Mouse (Mus musculus) monocyte, adult 2 months (primary cell): ENCODE measurements around the gene Rassf2.

Experiments used
- DNase-seq, 2 experiments: peaks; one replicate each; pipeline ENCODE4 v3.0.0; 2022; ENCODE audit warnings: low spot score in 2 of 2, low read depth in 1 of 2

The Rassf2 gene

DNA sequence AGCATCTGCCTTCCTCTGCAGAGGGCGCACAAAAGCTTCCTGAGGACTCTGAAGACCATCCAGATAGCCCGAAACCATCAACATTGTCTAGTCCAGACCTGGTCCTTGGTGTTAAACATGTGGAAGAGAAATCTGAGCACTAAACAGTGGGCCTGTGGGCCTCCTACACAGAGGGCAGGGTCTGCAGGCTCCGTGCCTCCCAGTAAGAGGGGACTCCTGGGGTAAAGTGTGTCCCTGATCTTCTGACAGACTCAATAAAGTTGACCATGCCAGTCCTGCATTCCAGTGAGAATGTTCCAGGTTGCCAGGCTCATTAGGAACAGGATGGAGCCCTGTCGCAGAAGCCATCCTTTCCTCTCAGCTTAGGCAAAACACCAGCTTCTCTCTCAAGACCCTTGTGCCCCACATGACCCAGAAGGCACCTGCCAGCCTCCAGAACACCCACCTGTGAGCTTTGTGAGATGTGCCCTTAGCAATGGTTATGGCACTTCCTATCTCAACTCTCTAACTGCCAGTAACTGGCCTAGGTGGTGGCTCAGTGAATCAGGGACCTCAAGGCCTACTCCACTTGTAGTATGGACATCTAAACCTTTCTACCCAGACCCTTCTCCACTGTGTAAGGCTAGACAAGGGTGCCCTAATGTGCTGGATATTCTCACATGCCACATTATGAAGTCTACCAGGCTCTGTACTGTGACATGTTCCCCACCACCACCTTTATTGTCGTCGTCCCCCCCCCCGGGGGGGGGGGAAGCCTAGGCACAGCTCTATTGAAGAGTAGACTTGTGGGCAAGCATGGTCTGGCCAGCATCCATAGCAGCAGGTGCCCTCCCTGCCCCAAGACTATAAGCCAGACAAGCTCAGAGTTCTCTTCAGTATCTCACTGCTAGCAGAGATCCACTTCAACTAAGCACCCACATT, 73.5 kb downstream of the Rassf2 start:
- no peak for DNase-seq

DNA sequence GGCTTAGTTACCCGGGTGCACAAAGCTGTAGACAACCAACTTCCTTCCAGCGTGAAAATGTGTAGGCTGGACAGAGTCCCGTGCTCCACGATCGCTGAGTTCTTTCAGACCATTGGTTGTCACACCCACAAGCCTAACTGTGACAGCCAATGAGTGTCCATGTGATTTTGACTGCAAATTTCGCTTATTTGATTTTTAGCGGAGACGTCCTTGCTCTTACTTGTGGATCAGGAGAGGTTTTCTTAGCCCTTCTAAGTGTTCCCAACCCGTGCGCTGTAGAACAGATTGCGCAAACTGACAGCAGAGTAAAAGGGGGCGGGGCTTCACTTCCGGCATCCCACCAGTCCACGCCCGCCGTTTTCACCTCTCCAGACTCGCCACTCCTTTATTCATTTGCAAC, 74.8 kb downstream of the Rassf2 start:
- DNase-seq, result no peak

DNA sequence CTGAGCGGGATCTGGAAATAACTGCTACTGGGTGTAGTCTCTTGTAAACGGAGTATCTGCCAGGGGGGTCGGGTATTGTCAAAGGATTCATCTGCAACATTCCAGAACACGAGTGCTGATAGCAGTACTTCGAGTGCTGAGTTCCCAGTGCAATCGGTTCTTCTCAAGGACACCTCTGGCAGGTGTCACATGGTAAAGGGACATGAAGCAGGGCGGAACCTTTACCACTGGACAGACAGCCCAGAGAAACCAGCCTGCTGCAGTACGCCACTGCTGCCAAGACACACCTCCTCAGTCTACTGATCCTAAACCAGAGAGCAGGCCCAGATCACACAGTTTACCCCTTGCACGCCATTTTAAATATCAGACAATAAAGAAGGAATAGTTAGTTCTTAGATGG, 75.2 kb downstream of the Rassf2 start:
- DNase-seq, result no peak

DNA sequence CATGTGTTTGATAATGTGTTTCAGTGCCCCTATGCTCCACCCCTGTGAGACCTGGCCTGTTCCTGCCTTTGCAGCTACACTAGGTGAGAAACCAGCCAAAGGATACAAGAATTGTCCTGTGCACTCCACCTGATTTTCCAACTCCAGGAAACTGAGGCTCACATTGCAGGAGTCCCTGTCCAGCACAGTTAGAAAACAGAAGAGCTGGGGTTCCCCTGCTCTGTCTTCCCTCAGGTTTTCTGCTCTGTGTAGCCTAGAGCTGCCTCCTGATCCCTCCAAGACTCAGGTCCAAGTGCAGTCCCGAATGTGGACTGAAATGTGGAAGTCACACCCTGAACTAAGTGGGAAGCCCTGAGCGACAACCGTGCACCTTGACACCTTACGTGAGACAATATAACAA, 76.3 kb downstream of the Rassf2 start:
- DNase-seq, result no peak

DNA sequence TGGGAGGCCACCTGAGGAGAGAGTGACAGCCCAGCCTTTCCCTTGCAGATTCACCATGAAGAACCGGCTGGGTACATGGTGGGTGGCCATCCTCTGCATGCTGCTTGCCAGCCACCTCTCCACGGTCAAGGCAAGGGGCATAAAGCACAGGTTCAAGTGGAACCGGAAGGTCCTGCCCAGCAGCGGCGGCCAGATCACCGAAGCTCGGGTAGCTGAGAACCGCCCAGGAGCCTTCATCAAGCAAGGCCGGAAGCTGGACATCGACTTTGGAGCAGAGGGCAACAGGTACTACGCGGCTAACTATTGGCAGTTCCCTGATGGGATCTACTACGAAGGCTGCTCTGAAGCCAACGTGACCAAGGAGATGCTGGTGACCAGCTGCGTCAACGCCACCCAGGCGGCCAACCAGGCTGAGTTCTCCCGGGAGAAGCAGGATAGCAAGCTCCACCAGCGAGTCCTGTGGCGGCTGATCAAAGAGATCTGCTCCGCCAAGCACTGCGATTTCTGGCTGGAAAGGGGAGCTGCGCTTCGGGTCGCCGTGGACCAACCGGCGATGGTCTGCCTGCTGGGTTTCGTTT, 77.0 kb downstream of the Rassf2 start:
- no peak for DNase-seq

DNA sequence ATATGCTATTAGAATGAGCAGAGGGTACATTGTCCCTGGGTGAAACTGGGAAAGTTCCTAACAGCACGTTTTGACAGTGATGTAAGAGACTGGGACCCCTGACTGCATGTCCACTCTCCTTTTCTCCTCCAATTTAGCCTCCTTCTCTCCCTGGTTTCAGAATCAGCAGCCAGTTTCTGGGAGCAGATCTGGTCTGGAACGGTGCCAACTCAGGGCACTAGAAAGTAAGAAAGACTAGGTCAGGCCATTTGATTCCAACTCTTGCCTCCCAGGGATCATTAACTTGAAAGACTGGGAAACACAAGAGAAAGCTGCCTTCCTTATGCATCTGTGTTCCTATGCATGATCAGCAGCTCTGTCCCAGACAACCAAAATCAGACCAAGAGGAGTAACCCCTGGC, 77.6 kb downstream of the Rassf2 start:
- DNase-seq, result no peak

DNA sequence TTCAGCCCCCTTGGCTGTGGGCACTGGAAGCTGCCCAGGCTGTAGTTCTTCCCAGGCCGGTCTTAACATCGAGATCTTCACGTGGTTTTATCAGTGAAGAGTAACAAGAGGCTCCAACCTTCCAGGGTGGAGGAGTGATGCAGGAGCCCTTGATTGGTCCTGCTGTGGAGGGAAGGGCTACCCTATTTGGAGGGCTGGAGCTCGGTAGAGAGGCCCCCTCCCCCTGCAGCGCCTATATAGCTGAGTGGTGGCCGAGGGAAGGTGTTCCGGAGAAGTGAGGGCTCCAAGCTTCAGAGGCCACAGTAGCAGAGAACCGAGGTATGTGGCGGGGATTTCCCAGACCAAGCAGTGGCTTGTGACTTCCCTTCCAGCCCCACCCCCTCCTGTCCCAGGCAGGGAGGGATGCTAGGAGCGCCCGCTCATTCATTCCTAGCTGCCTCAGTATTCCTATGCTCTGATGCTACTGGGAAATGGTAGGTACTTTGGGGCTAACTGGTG, 79.4 kb downstream of the Rassf2 start, which contains the start of gene Prnd:
Gene Prnd (plus strand): TSS at position 264 of the 498 bp plus-strand sequence.
- DNase-seq, result no peak

DNA sequence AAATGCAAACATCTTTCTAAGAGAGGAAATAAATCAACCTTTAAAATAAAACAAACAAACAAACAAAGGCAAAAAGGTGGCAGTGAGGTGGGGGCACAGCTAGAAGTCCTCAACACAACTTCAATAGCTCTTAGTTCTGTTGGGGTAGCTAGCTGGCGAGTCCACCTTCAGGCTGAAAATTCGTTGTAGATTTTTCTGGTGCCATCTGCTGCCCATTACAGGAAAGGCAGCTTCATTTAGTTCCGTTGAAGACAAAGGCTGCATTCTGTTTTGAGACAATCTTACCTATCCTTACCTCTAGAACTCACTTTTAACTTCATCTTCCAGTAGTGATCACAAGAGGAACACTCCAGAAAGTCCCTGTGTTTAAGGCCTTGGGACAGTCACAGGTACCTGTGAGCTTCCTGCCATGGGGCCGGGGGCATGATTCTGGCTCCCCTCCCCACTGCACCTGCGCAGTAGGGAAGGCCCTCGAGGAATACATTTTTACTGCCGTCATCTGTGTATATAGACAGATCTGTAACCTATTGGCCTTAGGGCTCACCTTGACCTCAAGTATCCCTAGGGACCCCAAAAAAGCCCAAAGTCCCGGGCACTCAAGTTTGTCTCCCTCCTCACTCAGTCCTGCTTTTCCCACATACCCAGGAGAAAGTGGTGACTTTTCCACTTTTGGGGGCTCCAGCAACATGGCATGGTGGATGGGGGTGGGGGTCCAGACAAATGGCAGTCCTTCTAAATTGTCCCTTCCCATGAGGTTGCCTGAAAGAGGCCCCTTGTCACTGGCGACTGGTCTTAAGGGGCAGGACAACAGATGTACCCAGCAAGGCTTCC, 80.1 kb downstream of the Rassf2 start:
- no peak for DNase-seq

DNA sequence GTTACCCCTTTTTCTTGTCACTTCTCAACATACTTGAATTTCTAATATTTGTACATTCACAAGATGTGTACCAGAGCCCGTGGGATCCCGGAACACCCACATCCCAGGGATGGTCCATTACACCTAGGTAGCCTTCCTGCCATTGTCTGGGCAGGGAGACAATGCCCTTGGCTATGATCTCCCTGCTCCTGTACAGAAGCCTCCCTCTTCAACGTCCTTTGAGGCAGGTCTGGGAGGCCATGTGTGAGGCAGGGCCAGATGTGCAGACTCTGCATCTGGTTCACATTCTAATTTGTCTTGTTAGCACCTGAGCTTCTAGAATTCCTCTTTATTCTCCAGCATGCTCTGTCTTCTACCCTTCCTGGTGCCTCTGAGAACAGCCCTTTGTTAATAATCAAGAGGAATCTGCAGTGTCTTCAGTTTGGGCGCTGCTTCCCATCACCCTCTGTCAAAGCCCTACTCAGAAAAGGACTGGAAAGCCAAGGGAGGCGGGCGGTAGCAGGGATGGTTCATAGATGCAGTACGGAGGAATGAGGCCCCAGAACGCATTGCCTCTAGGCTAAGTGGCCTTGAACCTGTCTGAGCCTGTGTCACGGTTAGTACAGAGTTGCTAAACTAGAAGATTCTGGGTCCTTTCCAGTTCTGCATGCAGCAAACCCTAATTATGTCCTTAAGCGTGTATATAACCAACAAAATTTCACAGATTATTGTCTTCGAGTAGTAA, 81.0 kb downstream of the Rassf2 start:
- DNase-seq, result no peak

DNA sequence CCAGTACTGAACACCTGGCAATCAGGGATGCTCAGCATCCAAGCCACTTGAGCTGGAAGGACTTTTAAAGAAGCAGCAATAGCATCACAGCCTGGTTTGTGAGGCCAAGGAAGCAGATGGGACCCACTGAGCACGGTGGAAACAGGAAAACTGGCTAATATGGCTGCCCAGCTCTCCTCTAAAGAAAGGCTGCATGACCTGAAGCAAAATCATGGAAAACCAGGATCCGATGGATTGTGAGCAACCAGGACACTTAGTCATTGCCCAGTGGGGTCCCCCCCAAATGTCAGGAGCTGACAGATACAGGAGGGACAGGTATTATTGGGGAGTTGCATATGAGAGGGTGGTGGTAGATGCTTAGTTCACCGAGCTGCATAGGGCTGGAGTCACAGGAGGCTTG, 81.9 kb downstream of the Rassf2 start:
- DNase-seq, result no peak

DNA sequence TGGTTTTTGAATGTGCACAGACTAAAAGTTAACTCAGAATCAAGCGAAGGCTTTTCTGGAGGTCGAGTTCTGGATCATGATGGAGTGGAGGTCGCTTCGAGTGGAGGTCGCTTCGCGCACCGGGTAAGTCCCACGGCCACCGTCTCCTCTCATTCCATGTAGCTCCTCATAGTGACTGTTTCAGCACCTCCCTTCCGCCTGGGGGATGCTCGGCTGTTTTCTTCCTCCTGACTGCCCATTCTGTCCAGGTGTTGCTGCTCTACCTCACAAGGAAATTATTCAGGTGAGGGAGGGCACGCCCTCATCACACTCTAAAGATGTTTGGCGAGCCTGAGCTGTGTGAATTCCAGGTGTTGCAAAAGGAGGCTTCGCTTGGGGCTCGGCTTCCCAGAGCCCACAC, 83.7 kb downstream of the Rassf2 start:
- no peak for DNase-seq

DNA sequence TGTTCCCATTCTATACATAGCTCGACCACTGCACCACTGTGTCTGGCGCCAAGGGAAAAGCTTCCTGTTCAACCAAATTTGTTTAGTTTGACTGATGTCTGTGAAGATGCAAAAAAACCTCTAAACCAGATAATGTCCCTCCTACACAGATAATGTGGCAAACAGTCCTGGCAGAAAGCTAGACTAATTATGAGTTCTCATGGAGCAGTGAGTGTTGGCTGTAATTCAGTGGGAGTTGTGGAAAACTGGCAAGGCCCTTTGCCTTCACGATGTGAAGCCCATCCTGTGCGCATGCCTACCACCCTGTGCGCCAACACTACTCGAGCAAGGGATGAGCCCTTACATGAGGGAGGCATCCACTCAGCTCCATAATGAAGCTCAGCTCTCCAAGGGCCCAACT, 84.3 kb downstream of the Rassf2 start:
- DNase-seq, result no peak

DNA sequence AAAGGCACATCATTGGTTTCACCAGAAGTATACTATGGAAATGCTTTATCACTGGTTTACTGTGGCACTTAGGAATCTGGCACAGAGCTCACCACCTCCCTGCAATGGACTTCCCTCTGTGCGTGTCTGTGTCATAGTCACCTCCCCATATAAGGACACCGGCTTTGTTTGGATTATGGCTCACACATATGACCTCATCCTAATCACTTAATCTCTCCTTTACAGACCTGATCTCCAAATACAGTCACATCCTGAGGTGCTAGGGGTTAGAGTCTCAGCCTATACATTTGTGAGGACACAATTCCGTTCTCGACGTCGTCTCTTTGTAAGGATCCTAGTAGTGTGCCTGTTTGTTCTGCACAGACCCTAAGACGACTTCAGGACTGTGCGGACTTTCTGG, 84.8 kb downstream of the Rassf2 start:
- no peak for DNase-seq

DNA sequence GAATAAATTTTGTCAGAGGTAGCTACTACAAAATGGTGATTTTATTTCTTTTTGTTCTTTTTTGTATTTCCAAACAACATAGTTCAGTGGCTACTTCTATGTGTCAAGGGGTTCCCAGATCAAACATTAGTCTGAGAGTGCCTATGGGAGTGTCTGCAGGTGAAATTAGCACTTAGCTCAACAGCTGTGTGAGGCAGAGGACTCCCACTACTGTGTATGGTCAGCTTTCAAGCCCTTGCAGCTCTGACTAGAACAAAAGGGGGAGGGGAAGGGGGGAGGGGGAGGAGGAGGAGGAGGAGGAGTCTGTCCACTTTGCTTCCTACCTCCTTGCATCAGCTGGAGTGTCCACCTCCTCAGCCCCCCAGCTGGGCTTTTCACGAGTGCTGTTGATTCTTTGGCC, 85.7 kb downstream of the Rassf2 start:
- no peak for DNase-seq

DNA sequence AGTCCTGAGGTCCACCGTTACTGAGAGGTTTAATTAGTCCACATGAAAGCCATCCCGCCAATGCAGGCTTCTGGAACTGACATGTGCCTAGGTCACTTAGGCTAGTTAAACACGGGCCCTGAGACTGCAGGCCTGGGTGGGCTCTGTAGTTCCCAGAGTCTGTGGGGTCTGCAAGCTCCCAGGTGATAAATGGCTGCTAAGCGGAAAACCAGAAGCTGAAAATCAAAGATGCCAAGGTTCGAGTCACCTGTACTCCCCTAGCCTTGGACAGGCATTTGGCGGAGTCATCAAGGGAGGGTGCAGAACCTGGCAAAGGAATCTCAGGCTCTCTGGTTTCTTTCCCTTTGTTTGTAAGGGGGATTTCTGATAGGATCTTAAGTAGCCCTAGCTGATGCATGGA, 88.6 kb downstream of the Rassf2 start:
- DNase-seq, result no peak

DNA sequence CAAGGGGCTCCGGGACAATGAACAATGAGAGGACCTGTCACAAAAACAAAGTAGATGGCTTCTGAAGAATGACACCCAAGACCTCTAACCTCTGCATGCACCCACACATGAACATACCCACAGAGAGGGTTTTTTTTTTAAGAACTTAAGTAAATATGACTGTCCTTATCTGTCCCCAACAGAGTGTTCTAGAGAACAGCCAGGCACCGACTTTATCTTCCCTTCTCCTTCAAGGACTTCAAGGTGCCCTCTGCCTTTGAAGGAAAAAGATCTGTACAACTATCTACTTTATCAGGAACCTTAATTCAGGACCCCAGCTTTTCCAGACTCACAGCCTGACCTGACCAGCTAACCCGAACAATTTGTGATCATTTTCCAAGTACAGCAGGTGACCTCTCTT, 89.6 kb downstream of the Rassf2 start:
- no peak for DNase-seq
